Mouse (Mus musculus): ENCODE measurements around the gene Clpp.

The Clpp gene

GRCm38 (mm10) chr17:56990115-56990746, at the start of gene Clpp:
Gene Clpp, plus strand, starts transcription at chr17:56990305.
- in situ Hi-C loops (cut with MboI, MseI) = loop anchor here (10.0 kb wide), 1 partner anchor 685 kb away; the partner anchor contains the start of genes Arrdc5 and Uhrf1

- in situ Hi-C loops (cut with MboI, MseI) = no loop called here
Observed at GRCm38 (mm10) chr17:56950915-56951314, 39.2 kb upstream of the Clpp start.

GRCm38 (mm10) chr17:56952639-56953038, 37.5 kb upstream of the Clpp start:
- in situ Hi-C loops (cut with MboI, MseI) = no loop called here

GRCm38 (mm10) chr17:56954871-56955270, 35.2 kb upstream of the Clpp start:
- in situ Hi-C loops (cut with MboI, MseI) = no loop called here

GRCm38 (mm10) chr17:56957763-56958429, 32.2 kb upstream of the Clpp start:
- in situ Hi-C loops (cut with MboI, MseI) = no loop called here

GRCm38 (mm10) chr17:56958667-56959066, 31.4 kb upstream of the Clpp start:
- in situ Hi-C loops (cut with MboI, MseI) = no loop called here

GRCm38 (mm10) chr17:56961880-56962279, 28.2 kb upstream of the Clpp start:
- in situ Hi-C loops (cut with MboI, MseI) = no loop called here

- in situ Hi-C loops (cut with MboI, MseI) = no loop called here
Observed at GRCm38 (mm10) chr17:56962642-56963405, 27.3 kb upstream of the Clpp start.

- in situ Hi-C loops (cut with MboI, MseI) = no loop called here
Observed at GRCm38 (mm10) chr17:56963646-56964045, 26.5 kb upstream of the Clpp start.

GRCm38 (mm10) chr17:56969321-56969720, 20.8 kb upstream of the Clpp start:
- in situ Hi-C loops (cut with MboI, MseI) = no loop called here

- in situ Hi-C loops (cut with MboI, MseI) = no loop called here
Observed at GRCm38 (mm10) chr17:56970081-56970480, 20.0 kb upstream of the Clpp start.

GRCm38 (mm10) chr17:56973956-56974707, 16.0 kb upstream of the Clpp start:
- in situ Hi-C loops (cut with MboI, MseI) = no loop called here

- in situ Hi-C loops (cut with MboI, MseI) = loop anchor here (5.0 kb wide), 1 partner anchor 37 kb away; the partner anchor contains the start of gene Mllt1
Observed at GRCm38 (mm10) chr17:56974708-56975240, 15.3 kb upstream of the Clpp start.

- in situ Hi-C loops (cut with MboI, MseI) = loop anchor here (5.0 kb wide), 1 partner anchor 38 kb away; the partner anchor contains the start of gene Mllt1
Observed at GRCm38 (mm10) chr17:56975391-56975790, 14.7 kb upstream of the Clpp start.

GRCm38 (mm10) chr17:56976531-56977390, 13.3 kb upstream of the Clpp start:
- in situ Hi-C loops (cut with MboI, MseI) = loop anchor here (5.0 kb wide), 1 partner anchor 39 kb away; the partner anchor contains the start of gene Mllt1

GRCm38 (mm10) chr17:56979524-56979923, 10.6 kb upstream of the Clpp start:
- in situ Hi-C loops (cut with MboI, MseI) = loop anchor here (5.0 kb wide), 1 partner anchor 42 kb away; the partner anchor contains the start of gene Mllt1

- in situ Hi-C loops (cut with MboI, MseI) = no loop called here
Observed at GRCm38 (mm10) chr17:56981049-56981448, 9.1 kb upstream of the Clpp start.

- in situ Hi-C loops (cut with MboI, MseI) = no loop called here
Observed at GRCm38 (mm10) chr17:56982013-56982412, 8.1 kb upstream of the Clpp start, which contains the start of gene Acer1. Gene Acer1, minus strand, starts transcription at chr17:56982126.

GRCm38 (mm10) chr17:56984886-56985285, 5.2 kb upstream of the Clpp start:
- in situ Hi-C loops (cut with MboI, MseI) = no loop called here

- in situ Hi-C loops (cut with MboI, MseI) = no loop called here
Observed at GRCm38 (mm10) chr17:56985656-56986055, 4.4 kb upstream of the Clpp start.

Data from T-helper 1 cell (primary cell).